Mouse (Mus musculus) MEL (cell line): ENCODE measurements around the gene Elp5. TPM values are rescaled to one million over a fixed set of nuclear protein-coding genes. Genes with fewer than 3 reads are reported as not detected.

ENCODE experiments used
- DNase-seq: peaks from one replicate; pipeline ENCODE4 v3.0.0; 2011; ENCODE audit warnings: low read depth, low spot score
- H3K27ac ChIP-seq: 2 replicates; pipeline ENCODE4 v1.5.1; 2012; ENCODE audit warnings: low read depth, mild to moderate bottlenecking, control low read depth, low read length, moderate library complexity; ENCODE audit not compliant: control insufficient read depth
- H3K27me3 ChIP-seq, 2 experiments: fragments of 150-350 bp in 1 of 2; sonication (generic) in 1 of 2; 2 replicates each; pipeline ENCODE4 v1.6.1; 2012; ENCODE audit warnings: low read length in 2 of 2, mild to moderate bottlenecking in 2 of 2, improper control_type of control experiment in 1 of 2, moderate library complexity in 1 of 2; ENCODE audit not compliant: insufficient read depth in 2 of 2, control insufficient read depth in 1 of 2
- H3K36me3 ChIP-seq, 2 experiments: 2 replicates each; pipeline ENCODE4 v1.6.1; 2012 to 2014; ENCODE audit warnings: low read length in 2 of 2, improper control_type of control experiment in 1 of 2, inconsistent platforms in 1 of 2, mild to moderate bottlenecking in 1 of 2; ENCODE audit not compliant: insufficient read depth in 2 of 2, control insufficient read depth in 1 of 2
- H3K4me1 ChIP-seq, 2 experiments: fragments of 150-350 bp in 1 of 2; sonication (generic) in 1 of 2; 2 replicates each; pipeline ENCODE4 v1.6.1; 2012; ENCODE audit warnings: low read length in 2 of 2, improper control_type of control experiment in 1 of 2, mild to moderate bottlenecking in 1 of 2; ENCODE audit not compliant: insufficient read depth in 2 of 2, control insufficient read depth in 1 of 2
- H3K4me3 ChIP-seq, 2 experiments: fragments of 150-350 bp in 1 of 2; sonication (generic) in 1 of 2; 2 replicates each; pipeline ENCODE4 v1.5.1; 2012; ENCODE audit warnings: low read depth in 2 of 2, low read length in 2 of 2, mild to moderate bottlenecking in 2 of 2, moderate library complexity in 2 of 2, control low read depth in 1 of 2, improper control_type of control experiment in 1 of 2; ENCODE audit not compliant: control insufficient read depth in 1 of 2, insufficient read depth in 1 of 2
- H3K79me2 ChIP-seq: 2 replicates; pipeline ENCODE4 v1.6.1; 2012; ENCODE audit warnings: mild to moderate bottlenecking, low read length, moderate library complexity; ENCODE audit not compliant: control insufficient read depth, poor library complexity, insufficient read depth
- H3K9ac ChIP-seq: 2 replicates; pipeline ENCODE4 v1.6.1; 2012; ENCODE audit warnings: low read depth, mild to moderate bottlenecking, control low read depth, low read length, moderate library complexity; ENCODE audit not compliant: control insufficient read depth, poor library complexity, severe bottlenecking
- H3K9me3 ChIP-seq: fragments of 150-350 bp; sonication (generic); replicated peaks from 2 replicates; pipeline ENCODE4 v1.6.1; 2012; ENCODE audit warnings: mild to moderate bottlenecking, low read length, improper control_type of control experiment, moderate library complexity; ENCODE audit not compliant: insufficient read depth
- BHLHE40 ChIP-seq: IDR thresholded peaks from 2 replicates; pipeline ENCODE4 v1.6.1; 2012; ENCODE audit warnings: low read depth, mild to moderate bottlenecking, inconsistent platforms, low read length, improper control_type of control experiment, borderline replicate concordance
- CHD2 ChIP-seq: IDR thresholded peaks from 2 replicates; pipeline ENCODE4 v1.6.1; 2011; ENCODE audit warnings: low read length, improper control_type of control experiment
- CTCF ChIP-seq, 3 experiments: IDR thresholded peaks in 2 of 3; conservative IDR thresholded peaks in 1 of 3; 2 replicates each; pipeline ENCODE4 v1.5.1; 2011 to 2012; ENCODE audit warnings: low read length in 3 of 3, low read depth in 2 of 3, mild to moderate bottlenecking in 2 of 3, improper control_type of control experiment in 1 of 3, inconsistent platforms in 1 of 3, mixed read lengths in 1 of 3, moderate library complexity in 1 of 3; ENCODE audit not compliant: control insufficient read depth in 1 of 3, insufficient read depth in 1 of 3, poor library complexity in 1 of 3, severe bottlenecking in 1 of 3
- E2F4 ChIP-seq: IDR thresholded peaks from 2 replicates; pipeline ENCODE4 v1.6.1; 2011; ENCODE audit warnings: low read depth, low read length, improper control_type of control experiment, borderline replicate concordance
- ELF1 ChIP-seq: IDR thresholded peaks from 2 replicates; pipeline ENCODE4 v1.6.1; 2014; ENCODE audit warnings: low read depth, mild to moderate bottlenecking, inconsistent platforms, low read length, improper control_type of control experiment, moderate library complexity
- ETS1 ChIP-seq: IDR thresholded peaks from 2 replicates; pipeline ENCODE4 v1.6.1; 2012; ENCODE audit warnings: low read depth, mild to moderate bottlenecking, inconsistent platforms, low read length, improper control_type of control experiment, moderate library complexity
- GABPA ChIP-seq: IDR thresholded peaks from 2 replicates; pipeline ENCODE4 v1.6.1; 2012; ENCODE audit warnings: low read depth, mild to moderate bottlenecking, inconsistent platforms, low read length, improper control_type of control experiment, moderate library complexity
- GATA1 ChIP-seq: IDR thresholded peaks from 2 replicates; pipeline ENCODE4 v1.6.1; 2011; ENCODE audit warnings: low read depth, low read length, improper control_type of control experiment
- KAT2A ChIP-seq: conservative IDR thresholded peaks from 2 replicates; pipeline ENCODE4 v1.6.1; 2012; ENCODE audit warnings: low read depth, low read length, improper control_type of control experiment, inconsistent platforms
- MAFK ChIP-seq: IDR thresholded peaks from 2 replicates; pipeline ENCODE4 v1.6.1; 2011; ENCODE audit warnings: low read depth, mild to moderate bottlenecking, low read length, improper control_type of control experiment, borderline replicate concordance
- MAX ChIP-seq: IDR thresholded peaks from 2 replicates; pipeline ENCODE4 v1.6.1; 2011; ENCODE audit warnings: low read length, improper control_type of control experiment
- MAZ ChIP-seq: IDR thresholded peaks from 2 replicates; pipeline ENCODE4 v1.6.1; 2012; ENCODE audit warnings: low read depth, mild to moderate bottlenecking, inconsistent platforms, low read length, improper control_type of control experiment
- MEF2A ChIP-seq: IDR thresholded peaks from 2 replicates; pipeline ENCODE4 v1.6.1; 2014; ENCODE audit warnings: low read depth, mild to moderate bottlenecking, inconsistent platforms, low read length, improper control_type of control experiment; ENCODE audit not compliant: poor library complexity, insufficient replicate concordance, severe bottlenecking; ENCODE audit errors: extremely low read depth
- MYB ChIP-seq: IDR thresholded peaks from 2 replicates; pipeline ENCODE4 v1.6.1; 2011; ENCODE audit warnings: mild to moderate bottlenecking, low read depth, low read length, improper control_type of control experiment
- MYC ChIP-seq: IDR thresholded peaks from 2 replicates; pipeline ENCODE4 v1.6.1; 2011; ENCODE audit warnings: low read depth, mild to moderate bottlenecking, low read length, improper control_type of control experiment, moderate library complexity
- NELFE ChIP-seq: IDR thresholded peaks from 2 replicates; pipeline ENCODE4 v1.6.1; 2011; ENCODE audit warnings: low read depth, low read length, improper control_type of control experiment
- NRF1 ChIP-seq: IDR thresholded peaks from 2 replicates; pipeline ENCODE4 v1.6.1; 2014; ENCODE audit warnings: low read depth, mild to moderate bottlenecking, inconsistent platforms, low read length, improper control_type of control experiment, moderate library complexity; ENCODE audit not compliant: poor library complexity, insufficient read depth, severe bottlenecking
- RAD21 ChIP-seq: IDR thresholded peaks from 2 replicates; pipeline ENCODE4 v1.6.1; 2011; ENCODE audit warnings: mild to moderate bottlenecking, low read depth, low read length, improper control_type of control experiment
- SIN3A ChIP-seq: IDR thresholded peaks from 2 replicates; pipeline ENCODE4 v1.6.1; 2012; ENCODE audit warnings: low read length, improper control_type of control experiment, inconsistent platforms
- TAL1 ChIP-seq: IDR thresholded peaks from 2 replicates; pipeline ENCODE4 v1.6.1; 2012; ENCODE audit warnings: mild to moderate bottlenecking, inconsistent platforms, low read length, moderate library complexity, mixed read lengths
- TCF12 ChIP-seq: IDR thresholded peaks from 2 replicates; pipeline ENCODE4 v1.6.1; 2014; ENCODE audit warnings: low read depth, mild to moderate bottlenecking, inconsistent platforms, low read length, improper control_type of control experiment, moderate library complexity
- USF1 ChIP-seq: IDR thresholded peaks from 2 replicates; pipeline ENCODE4 v1.6.1; 2014; ENCODE audit warnings: low read depth, mild to moderate bottlenecking, inconsistent platforms, low read length, improper control_type of control experiment, moderate library complexity
- ZNF384 ChIP-seq: IDR thresholded peaks from 2 replicates; pipeline ENCODE4 v1.6.1; 2012; ENCODE audit warnings: low read depth, mild to moderate bottlenecking, inconsistent platforms, low read length, improper control_type of control experiment
- polyA plus RNA-seq, 2 experiments: library from polyadenylated mRNA; stranded (reverse) in 1 of 2; unstranded in 1 of 2; fragments of >175 nt in 1 of 2; fragments of >200 nt in 1 of 2; gene quantifications; 2 replicates each; pipeline versions ENCODE4 v1.2.1 to v1.2.4; 2012; ENCODE audit warnings: low replicate concordance in 2 of 2, low read depth in 1 of 2; ENCODE audit not compliant: insufficient read length in 2 of 2, insufficient read depth in 1 of 2, missing spikeins in 1 of 2
- total RNA-seq: library from RNA; depleted of rRNA; stranded (reverse); fragments of 300-350 nt; gene quantifications from 2 replicates; pipeline ENCODE4 v1.2.3, GENCODE M21; 2012

Elp5 gene
- total and polyA plus RNA-seq, 3 experiments, result 189 to 222 TPM; not detected in 1

- no peak for TF ChIP-seq MEF2A
- TF ChIP-seq USF1, result peak; percentile 43; the same call in 1 of the 2 replicates
- no peak for TF ChIP-seq GABPA
- TF ChIP-seq ELF1, result peak; percentile 87
- TF ChIP-seq TAL1, result no peak
- peak; percentile 88 for TF ChIP-seq NELFE
- TF ChIP-seq CHD2, result no peak
- TF ChIP-seq MYB, result peak; percentile 83; the same call in 1 of the 2 replicates
- TF ChIP-seq CTCF (IDR thresholded peaks at IDR 0.05 in 2 of 3, conservative IDR thresholded peaks at IDR 0.05 in 1 of 3; ENCODE audit: control insufficient read depth in 1 of 3, insufficient read depth in 1 of 3, low read depth in 2 of 3, low read length in 3 of 3, poor library complexity in 1 of 3, severe bottlenecking in 1 of 3), result no peak
- peak; percentile 79 for TF ChIP-seq ZNF384
- TF ChIP-seq MAFK, result no peak
Observed at GRCm38 (mm10) chr11:69980196-69981140, 1.8 kb downstream of the Elp5 start (continued).

DNA sequence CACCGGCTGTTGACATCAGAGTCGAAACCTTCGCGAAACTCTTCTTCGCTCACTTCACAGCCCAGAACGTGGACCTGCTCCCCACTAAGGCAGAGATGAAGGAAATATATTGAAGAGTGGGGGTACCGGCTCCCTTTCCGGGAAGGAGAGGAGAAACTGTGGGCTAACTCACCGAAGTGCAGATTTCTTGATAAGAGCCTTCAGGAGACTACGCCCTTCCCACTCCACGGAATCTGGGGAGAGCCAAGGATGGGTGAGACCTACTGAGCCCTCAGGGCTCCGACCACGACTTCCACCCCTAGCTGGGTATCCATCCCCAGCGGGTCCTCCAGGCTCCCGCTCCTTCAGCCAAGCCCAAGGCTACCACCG lies 2.5 kb downstream of the Elp5 start:
- Histone ChIP-seq H3K4me3 (peak overlapping the region; percentile 69 to 75), H3K27me3 (no peaks in the 10 kb centered on the region), H3K9me3 (no peaks in the 10 kb centered on the region), H3K36me3 (peaks cover 6 to 24% of the 10 kb centered on the region in 2 experiments), H3K4me1 (peaks cover 6 to 17% of the 10 kb centered on the region in 2 experiments), H3K9ac (peak overlapping the region; percentile 65), H3K27ac (peak overlapping the region; percentile 90), H3K79me2 (peaks cover 42% of the 10 kb centered on the region)
- DNase-seq, result no peak
- no peak for TF ChIP-seq MAX
- no peak for TF ChIP-seq BHLHE40
- peak; percentile 62 for TF ChIP-seq GATA1
- 0 out of 2 replicates have a peak, but pooled peaks have one; percentile 16 for TF ChIP-seq MYC

GRCm38 (mm10) chr11:69976271-69976670 lies 6.0 kb downstream of the Elp5 start:
- H3K36me3 ChIP-seq, result peaks cover 9 to 22% of the 10 kb centered on the region in 2 experiments
- DNase-seq, result no peak

More at GRCm38 (mm10) chr11:69976271-69976670, 6.0 kb downstream of the Elp5 start:
- Histone ChIP-seq H3K79me2 (peaks cover 20% of the 10 kb centered on the region), H3K4me3 (no peak overlapping the region), H3K9me3 (no peaks in the 10 kb centered on the region)
- TF ChIP-seq RAD21, result no peak
- no peak for TF ChIP-seq MYB
- no peak for TF ChIP-seq MAZ
- no peak for TF ChIP-seq GABPA
- no peak for TF ChIP-seq E2F4
- TF ChIP-seq SIN3A, result no peak
- TF ChIP-seq ETS1, result no peak
- no peak for TF ChIP-seq MEF2A
- no peak for TF ChIP-seq NRF1
- no peak for TF ChIP-seq KAT2A
- no peak for TF ChIP-seq MAFK
- TF ChIP-seq TCF12, result no peak
- TF ChIP-seq, all 39 proteins: peak for 0
- no peak overlapping the region for H3K27ac ChIP-seq
- H3K9ac ChIP-seq, result no peak overlapping the region
- no peaks in the 10 kb centered on the region for H3K27me3 ChIP-seq
- H3K4me1 ChIP-seq, result peaks cover 3 to 4% of the 10 kb centered on the region in 2 experiments; a peak in 2 of 4 replicates
